Comparison of ENCODE assay signal across 7 mouse cellular contexts in the genomic region with DNA sequence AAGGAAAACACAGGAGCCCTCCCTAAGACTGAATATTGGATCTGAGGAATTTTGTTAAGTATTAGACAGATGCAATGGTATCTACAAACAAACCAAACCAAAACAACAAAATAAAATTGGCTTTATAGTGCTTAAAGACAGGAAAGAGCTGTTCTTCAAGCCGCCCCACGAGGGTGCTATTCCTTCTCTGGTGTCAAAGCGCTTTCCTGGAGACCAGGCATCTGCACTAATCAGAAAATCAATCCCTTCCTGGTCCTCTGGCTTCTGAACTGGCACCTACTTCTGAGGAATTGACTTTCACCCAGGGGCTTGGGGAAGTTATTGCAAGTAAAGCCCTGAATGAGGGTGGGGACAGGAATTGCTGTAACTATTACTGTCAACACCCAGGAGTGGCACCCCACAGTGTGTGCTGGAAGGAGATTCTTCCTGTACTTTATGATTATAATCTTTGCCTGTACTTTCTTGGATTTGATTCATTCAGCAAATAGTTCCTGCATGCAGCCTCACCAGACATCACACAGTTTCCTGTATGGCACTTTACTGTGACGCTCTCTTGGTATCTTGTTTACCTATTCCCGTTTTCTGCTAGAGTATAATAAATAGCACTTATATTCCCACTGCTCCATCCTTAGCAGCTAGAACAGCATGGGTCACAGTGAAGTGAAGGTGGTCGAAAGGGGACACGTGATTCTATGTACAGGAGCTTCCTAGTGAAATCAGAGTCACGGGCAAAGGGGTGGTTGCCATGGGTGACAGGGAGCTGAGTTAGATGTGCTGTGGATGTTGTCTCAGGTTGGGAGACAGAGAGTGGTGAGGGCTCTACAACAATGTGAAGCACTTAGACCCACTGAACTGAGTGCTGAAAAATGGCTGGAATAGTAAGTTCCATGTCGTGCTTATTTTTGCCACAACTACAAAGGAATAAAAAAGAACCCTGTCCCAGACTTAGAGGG.
DNase-seq lines count a peak whose midpoint lies in the region; ATAC-seq and TF ChIP-seq lines count a peak whose summit lies in the region.

No protein-coding gene starts in this region.

- H3K27me3 ChIP-seq in kidney, postnatal 0 days (ENCODE audit: insufficient read depth, low read length) = no peaks in the 10 kb centered on the region
- no peaks in the 10 kb centered on the region for H3K27me3 ChIP-seq in ES-Bruce4 (ENCODE audit: control insufficient read depth, insufficient read depth, low read length, poor library complexity, severe bottlenecking)
- H3K27me3 ChIP-seq in heart, postnatal 0 days (ENCODE audit: control insufficient read depth, insufficient read depth, low read length) = no peaks in the 10 kb centered on the region
- peaks cover 11% of the 10 kb centered on the region for H3K27me3 ChIP-seq in myocyte (ENCODE audit: control insufficient read depth, insufficient read depth, insufficient read length)

- H3K9me3 ChIP-seq in kidney, postnatal 0 days (replicated peaks; ENCODE audit: low read length) = no peaks in the 10 kb centered on the region
- no peaks in the 10 kb centered on the region for H3K9me3 ChIP-seq in ES-Bruce4 (replicated peaks; ENCODE audit: control insufficient read depth, insufficient read depth, low read length, poor library complexity, severe bottlenecking)
- H3K9me3 ChIP-seq in heart, postnatal 0 days (replicated peaks; ENCODE audit: control insufficient read depth, low read length) = no peaks in the 10 kb centered on the region

- TF ChIP-seq CTCF in kidney, postnatal 0 days (IDR thresholded peaks at IDR 0.05; ENCODE audit: low read depth) = peak; percentile 71
- peak; percentile 32 for TF ChIP-seq CTCF in ES-Bruce4 (IDR thresholded peaks at IDR 0.05; ENCODE audit: low read depth, low read length)
- peak; percentile 38 for TF ChIP-seq CTCF in heart, postnatal 0 days (IDR thresholded peaks at IDR 0.05; ENCODE audit: low read depth)

- no peaks in the 10 kb centered on the region for H3K4me1 ChIP-seq in kidney, postnatal 0 days (replicated peaks; ENCODE audit: insufficient read depth, low read length)
- no peaks in the 10 kb centered on the region for H3K4me1 ChIP-seq in ES-Bruce4 (ENCODE audit: control insufficient read depth, insufficient read depth, low read length)
- H3K4me1 ChIP-seq in heart, postnatal 0 days (ENCODE audit: control insufficient read depth, insufficient read depth) = no peaks in the 10 kb centered on the region

- peak overlapping the region; percentile 33; the same call in 1 of the 2 replicates for H3K4me2 ChIP-seq in kidney, postnatal 0 days (ENCODE audit: low read length)
- peak overlapping the region; percentile 27; the same call in 1 of the 2 replicates for H3K4me2 ChIP-seq in heart, postnatal 0 days (ENCODE audit: low read depth, low read length)
- H3K4me2 ChIP-seq in myocyte (ENCODE audit: low read depth) = peak overlapping the region; percentile 6

- WGBS in kidney, postnatal 0 days = 35% methylated on average over 9 of the region's 9 CpGs
- WGBS in heart, postnatal 0 days = 47% methylated on average over 9 of the region's 9 CpGs

- H3K4me3 ChIP-seq in kidney, postnatal 0 days (replicated peaks; ENCODE audit: low read depth, low read length) = no peak overlapping the region
- H3K4me3 ChIP-seq in ES-Bruce4 (ENCODE audit: low read depth, low read length) (no peak overlapping the region), myocyte (no peak overlapping the region)
- H3K4me3 ChIP-seq in heart, postnatal 0 days (ENCODE audit: low read depth, low read length) = no peak overlapping the region

- DNase-seq in kidney, postnatal 0 days (ENCODE audit: low spot score) = peak; percentile 80
- no peak for DNase-seq in kidney, adult 8-10 months
- peak; percentile 14 for DNase-seq in 416B (ENCODE audit: low read depth)
- DNase-seq in heart, postnatal 0 days (ENCODE audit: low spot score) = peak; percentile 11

- TF ChIP-seq POLR2A in ES-Bruce4 (IDR thresholded peaks at IDR 0.05; ENCODE audit: insufficient read depth, low read length) (no peak), myocyte (IDR thresholded peaks at IDR 0.05; ENCODE audit: insufficient read length, low read depth) (no peak)

- no peak for TF ChIP-seq EP300 in ES-Bruce4 (IDR thresholded peaks at IDR 0.05; ENCODE audit: insufficient read depth, low read depth, low read length)
- no peak for TF ChIP-seq EP300 in heart, postnatal 0 days (IDR thresholded peaks at IDR 0.05; ENCODE audit: low read depth)

- no peak overlapping the region for H3K9ac ChIP-seq in kidney, postnatal 0 days (ENCODE audit: low read depth, low read length)
- no peak overlapping the region for H3K9ac ChIP-seq in ES-Bruce4 (ENCODE audit: low read depth, poor library complexity, severe bottlenecking)
- H3K9ac ChIP-seq in heart, postnatal 0 days (replicated peaks; ENCODE audit: low read depth, low read length) = no peak overlapping the region

- H3K79me2 ChIP-seq in myocyte (ENCODE audit: control insufficient read depth, insufficient read depth) = no peaks in the 10 kb centered on the region

- no peak overlapping the region for H3K27ac ChIP-seq in kidney, postnatal 0 days
- H3K27ac ChIP-seq in ES-Bruce4 (ENCODE audit: insufficient read depth, low read length) = no peak overlapping the region
- H3K27ac ChIP-seq in heart, postnatal 0 days (ENCODE audit: low read depth) = no peak overlapping the region

- ATAC-seq in kidney, postnatal 0 days (replicated peaks; ENCODE audit: low FRiP score, low read depth) = no peak
- ATAC-seq in heart, postnatal 0 days (ENCODE audit: insufficient read depth, low read depth) = no peak
- ATAC-seq in monocyte, adult 5-6 weeks (replicated peaks; ENCODE audit: insufficient number of reproducible peaks, low FRiP score, low TSS enrichment, poor library complexity, severe bottlenecking) = no peak

- H3ac ChIP-seq in myocyte (ENCODE audit: control insufficient read depth, insufficient read length) = no peak overlapping the region

- no peaks in the 10 kb centered on the region for H3K36me3 ChIP-seq in kidney, postnatal 0 days (ENCODE audit: insufficient read depth, low read length)
- H3K36me3 ChIP-seq in ES-Bruce4 (ENCODE audit: control insufficient read depth, insufficient read depth, low read length, poor library complexity, severe bottlenecking) (no peaks in the 10 kb centered on the region), myocyte (ENCODE audit: control insufficient read depth, insufficient read depth) (no peaks in the 10 kb centered on the region)
- no peaks in the 10 kb centered on the region for H3K36me3 ChIP-seq in heart, postnatal 0 days (replicated peaks; ENCODE audit: control insufficient read depth, insufficient read depth, low read length)

TF ChIP-seq in myocyte, 11 proteins besides CTCF, POLR2A, EP300 and RAD21:
- TF ChIP-seq CEBPB (IDR thresholded peaks at IDR 0.05; ENCODE audit: insufficient read depth, poor library complexity, severe bottlenecking) (no peak), SRF (IDR thresholded peaks at IDR 0.05; ENCODE audit: control insufficient read depth, insufficient read length, low read depth) (no peak), USF1 (IDR thresholded peaks at IDR 0.05; ENCODE audit: low read depth) (no peak), POLR2AphosphoS2 (IDR thresholded peaks at IDR 0.05; ENCODE audit: insufficient read length, low read depth) (no peak), MYOD1 (IDR thresholded peaks at IDR 0.05; ENCODE audit: control insufficient read depth in 1 of 3, insufficient read length in 2 of 3, low read depth in 2 of 3) (no peak), REST (IDR thresholded peaks at IDR 0.05; ENCODE audit: insufficient read depth, insufficient read length) (no peak), TCF12 (IDR thresholded peaks at IDR 0.05; ENCODE audit: insufficient read depth, poor library complexity, severe bottlenecking) (no peak), MAX (IDR thresholded peaks at IDR 0.05; ENCODE audit: low read depth) (no peak), E2F4 (IDR thresholded peaks at IDR 0.05; ENCODE audit: insufficient read depth) (no peak), TCF3 (IDR thresholded peaks at IDR 0.05; ENCODE audit: insufficient read length, low read depth) (no peak), MYOG (IDR thresholded peaks at IDR 0.05; ENCODE audit: control insufficient read depth in 1 of 3, insufficient read depth in 1 of 3, insufficient read length in 2 of 3, low read depth in 2 of 3) (no peak)

Comparison
In these comparisons a context has a peak if more than half of its experiments do, and no peak if none do; other contexts are left out.
1. DNase-seq: peak in kidney, postnatal 0 days (single experiment), 416B (single experiment) and heart, postnatal 0 days (single experiment); none in kidney, adult 8-10 months (0 of 2).
2. Peak in every context shown above with its lines, with median percentiles within 50 percentile points of each other: H3K4me2 ChIP-seq and CTCF ChIP-seq.